Mouse (Mus musculus): Measurements from ENCODE around the gene Dennd5a. TPM values are rescaled to one million over a fixed set of nuclear protein-coding genes. Genes with fewer than 3 reads are reported as not detected.

The Dennd5a gene
- total and polyA plus RNA-seq, 3 experiments, result 118 to 174 (median 147) TPM

Other genes with a start within 250 kb of the Dennd5a start
- gene BC051019, start 236.6 kb downstream of the Dennd5a start, total RNA-seq (2021), result not detected
- gene BC051019, start 236.6 kb downstream of the Dennd5a start, polyA plus RNA-seq (2012; rRNA removed), result not detected in 2 replicates
- not detected for gene Ascl3, start 228.7 kb downstream of the Dennd5a start, total RNA-seq (2021)
- gene Ascl3, start 228.7 kb downstream of the Dennd5a start, polyA plus RNA-seq (2012; rRNA removed), result 0.63 and 1.4 TPM in 2 replicates
- 10 to 100 TPM; 41.5 to 51.5 TPM for gene Tmem9b, start 207.6 kb downstream of the Dennd5a start, total RNA-seq (2021)
- gene Tmem9b, start 207.6 kb downstream of the Dennd5a start, polyA plus RNA-seq (2012; rRNA removed), result 17.5 and 17.6 TPM in 2 replicates
- 1 to 10 TPM; 1.1 to 1.4 TPM for gene Nrip3, start 178.4 kb downstream of the Dennd5a start, total RNA-seq (2021)
- gene Nrip3, start 178.4 kb downstream of the Dennd5a start, polyA plus RNA-seq (2012; rRNA removed), result 0.06 and 2.3 TPM in 2 replicates
- under 1 TPM; 0.17 to 0.62 TPM for gene Scube2, start 94.8 kb downstream of the Dennd5a start, total RNA-seq (2021)
- gene Scube2, start 94.8 kb downstream of the Dennd5a start, polyA plus RNA-seq (2012; rRNA removed), result 0.10 and 0.22 TPM in 2 replicates
- 10 to 100 TPM; 50.4 to 51.5 TPM for gene Tmem41b, start 26.5 kb upstream of the Dennd5a start, total RNA-seq (2021)
- 12.2 and 15.1 TPM in 2 replicates for gene Tmem41b, start 26.5 kb upstream of the Dennd5a start, polyA plus RNA-seq (2012; rRNA removed)
- 10 to 100 TPM; 79.8 to 84.7 TPM for gene Ipo7, start 57.8 kb upstream of the Dennd5a start, total RNA-seq (2021)
- gene Ipo7, start 57.8 kb upstream of the Dennd5a start, polyA plus RNA-seq (2012; rRNA removed), result 27.6 and 34.9 TPM in 2 replicates
- 10 to 100 TPM; 15.1 to 16.8 TPM for gene Zfp143, start 100.7 kb upstream of the Dennd5a start, total RNA-seq (2021)
- gene Zfp143, start 100.7 kb upstream of the Dennd5a start, polyA plus RNA-seq (2012; rRNA removed), result 5.4 and 8.3 TPM in 2 replicates
- gene Wee1, start 161.6 kb upstream of the Dennd5a start, total RNA-seq (2021), result 1 to 10 TPM; 5.4 to 8.6 TPM
- gene Wee1, start 161.6 kb upstream of the Dennd5a start, polyA plus RNA-seq (2012; rRNA removed), result 5.9 and 8.2 TPM in 2 replicates

Data from adrenal gland, adult 2 months (tissue).